Mouse (Mus musculus) liver, embryonic 13.5 days (tissue): ENCODE measurements around the gene Wdr20. TPM values are rescaled to one million over a fixed set of nuclear protein-coding genes. Genes with fewer than 3 reads are reported as not detected.

ENCODE experiments used
- ATAC-seq: fragments of 200-750 bp; cut with Nextera tagmentation; 2 replicates; pipeline ENCODE4 v1.8.0; 2017; ENCODE audit warnings: low read depth, mild to moderate bottlenecking, moderate number of reproducible peaks, moderate library complexity
- DNase-seq: peaks from one replicate; pipeline ENCODE4 v3.0.0; 2022
- H3K27ac ChIP-seq: fragments of 300-500 bp; sonication (generic); 2 replicates; pipeline ENCODE4 v1.5.1; 2015; ENCODE audit warnings: moderate library complexity, mild to moderate bottlenecking, inconsistent platforms
- H3K27me3 ChIP-seq: fragments of 300-500 bp; sonication (generic); 2 replicates; pipeline ENCODE4 v1.6.1; 2015; ENCODE audit warnings: mild to moderate bottlenecking, inconsistent platforms
- H3K36me3 ChIP-seq: fragments of 300-500 bp; sonication (generic); 2 replicates; pipeline ENCODE4 v1.6.1; 2015; ENCODE audit warnings: mild to moderate bottlenecking, inconsistent platforms
- H3K4me1 ChIP-seq: fragments of 300-500 bp; sonication (generic); replicated peaks from 2 replicates; pipeline ENCODE4 v1.6.1; 2015; ENCODE audit warnings: inconsistent platforms
- H3K4me2 ChIP-seq: fragments of 300-500 bp; sonication (generic); 2 replicates; pipeline ENCODE4 v1.6.1; 2015; ENCODE audit warnings: inconsistent platforms, mild to moderate bottlenecking, moderate library complexity
- H3K4me3 ChIP-seq: fragments of 300-500 bp; sonication (generic); replicated peaks from 2 replicates; pipeline ENCODE4 v1.5.1; 2015; ENCODE audit warnings: mild to moderate bottlenecking, inconsistent platforms
- H3K9ac ChIP-seq: fragments of 300-500 bp; sonication (generic); 2 replicates; pipeline ENCODE4 v1.6.1; 2015; ENCODE audit warnings: mild to moderate bottlenecking, inconsistent platforms
- H3K9me3 ChIP-seq: fragments of 300-500 bp; sonication (generic); replicated peaks from 2 replicates; pipeline ENCODE4 v1.6.1; 2016; ENCODE audit warnings: inconsistent platforms
- WGBS: fragments of 180-500 bp; shearing (Covaris S2); methylation state at CpG from one replicate; pipeline ENCODE4 v1.1.7; 2015; ENCODE audit not compliant: insufficient replicate concordance; 5-methylcytosine and 5-hydroxymethylcytosine counted together
- polyA plus RNA-seq: library from polyadenylated mRNA; unstranded; fragments of >200 nt; fragmentation: Nextera tagmentation; extraction: Ambion mirVana; gene quantifications from 2 replicates; pipeline ENCODE4 v1.2.1, GENCODE M21; 2015

Gene Wdr20
- polyA plus RNA-seq, 1 experiment from 2014 or later, result 9.4 TPM

DNA sequence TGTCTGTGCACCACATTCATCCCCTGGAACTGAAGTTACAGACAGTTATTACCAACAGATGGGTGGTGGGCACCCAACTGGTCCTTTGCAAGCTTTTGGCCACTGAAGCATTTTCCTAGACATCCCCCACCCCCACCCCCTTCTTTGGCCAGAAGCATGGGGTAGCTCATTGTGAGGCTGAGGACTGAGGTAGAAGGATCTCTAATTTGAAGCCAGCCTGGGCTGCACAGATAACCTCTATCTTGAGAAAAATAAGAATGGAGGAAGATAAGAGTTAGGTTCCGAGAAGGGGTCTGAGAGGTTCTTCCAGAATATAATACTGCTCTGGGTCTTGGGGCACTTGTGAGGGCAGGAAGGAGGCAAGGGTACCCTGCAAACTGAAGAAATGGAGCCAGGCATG lies 44.5 kb downstream of the Wdr20 start:
- H3K4me3 ChIP-seq, result no peak overlapping the region
- no peak for DNase-seq
- no peak overlapping the region for H3K27ac ChIP-seq
- peak overlapping the region; percentile 33; the same call in 1 of the 2 replicates for H3K9ac ChIP-seq
- peaks cover 29% of the 10 kb centered on the region for H3K36me3 ChIP-seq
- no peaks in the 10 kb centered on the region for H3K9me3 ChIP-seq
- H3K4me1 ChIP-seq, result peaks cover 39% of the 10 kb centered on the region
- peak overlapping the region; percentile 24; the same call in 1 of the 2 replicates for H3K4me2 ChIP-seq
- peak; percentile 70 for ATAC-seq
- H3K27me3 ChIP-seq, result no peaks in the 10 kb centered on the region
- WGBS, result 17% methylated on average over 1 of the region's 1 CpGs

DNA sequence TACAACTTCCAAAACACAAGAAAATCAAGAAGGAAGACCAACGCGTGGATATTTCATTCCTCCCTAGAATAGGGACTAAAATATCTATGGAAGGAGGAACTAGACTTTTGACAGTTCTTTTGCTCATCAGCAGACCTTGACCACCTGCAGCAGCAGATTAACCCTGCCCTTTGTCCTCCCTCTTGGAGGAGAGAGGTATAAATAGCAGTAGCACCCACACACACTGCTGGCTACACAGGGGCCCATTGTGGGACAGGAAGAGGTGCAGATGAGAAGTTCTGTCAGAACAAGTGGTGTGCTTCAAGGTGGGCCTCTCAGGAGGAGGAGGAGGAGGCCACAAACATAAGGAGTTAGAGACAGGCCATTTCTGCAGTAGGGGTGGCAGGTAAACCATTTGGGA lies 46.5 kb downstream of the Wdr20 start:
- Histone ChIP-seq H3K4me2 (no peak overlapping the region), H3K4me1 (peaks cover 26% of the 10 kb centered on the region), H3K4me3 (no peak overlapping the region), H3K27ac (no peak overlapping the region), H3K27me3 (no peaks in the 10 kb centered on the region), H3K9me3 (no peaks in the 10 kb centered on the region), H3K9ac (no peak overlapping the region), H3K36me3 (peaks cover 29% of the 10 kb centered on the region)
- DNase-seq (no peak), ATAC-seq (no peak)
- 65% methylated on average over 2 of the region's 2 CpGs for WGBS

DNA sequence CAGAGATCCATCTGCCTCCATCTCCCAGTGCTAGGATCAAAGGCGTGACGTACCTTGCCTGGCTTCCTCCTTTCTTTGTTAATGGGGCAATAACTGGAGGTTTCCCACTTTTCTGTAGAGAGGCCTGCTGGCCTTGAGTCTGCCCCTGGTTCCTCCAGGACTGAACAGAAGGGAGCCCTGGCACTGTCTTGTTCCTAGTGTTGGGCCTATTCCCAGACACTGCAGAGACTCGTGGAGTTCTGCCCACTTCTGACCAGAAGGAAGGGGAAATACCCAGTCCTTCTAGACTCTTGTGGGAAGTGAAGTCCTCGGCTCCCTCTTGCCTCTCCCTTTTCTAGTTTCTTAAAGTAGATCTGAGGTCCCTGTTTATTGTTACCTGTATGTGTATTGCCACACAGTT lies 48.5 kb downstream of the Wdr20 start:
- no peaks in the 10 kb centered on the region for H3K9me3 ChIP-seq
- no peak for DNase-seq
- no peak overlapping the region for H3K4me3 ChIP-seq
- no peak overlapping the region for H3K9ac ChIP-seq
- WGBS, result 67% methylated on average over 4 of the region's 4 CpGs
- no peak overlapping the region for H3K4me2 ChIP-seq
- no peak for ATAC-seq
- H3K27ac ChIP-seq, result no peak overlapping the region
- H3K4me1 ChIP-seq, result peaks cover 18% of the 10 kb centered on the region
- peaks cover 14% of the 10 kb centered on the region for H3K36me3 ChIP-seq
- H3K27me3 ChIP-seq, result no peaks in the 10 kb centered on the region

DNA sequence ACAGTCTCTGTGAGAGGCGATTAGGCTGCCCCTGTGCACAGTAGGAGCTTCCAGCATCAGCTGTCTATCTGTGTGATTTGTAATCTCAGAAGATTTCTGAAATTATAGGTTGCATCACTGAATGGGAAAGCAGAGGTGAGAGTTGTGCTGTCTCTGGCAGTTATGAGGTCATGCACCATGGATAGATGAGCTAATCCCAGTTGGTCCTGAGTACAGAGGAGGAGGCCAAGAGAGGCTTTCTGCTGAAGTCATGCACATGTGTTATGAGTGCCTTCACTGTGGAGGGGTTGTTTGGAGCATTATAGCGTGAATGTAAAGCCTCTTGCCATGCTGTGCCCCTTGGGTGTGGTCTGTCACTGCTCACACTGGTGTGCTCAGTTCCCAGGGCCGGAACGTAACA lies 52.8 kb downstream of the Wdr20 start:
- Histone ChIP-seq H3K4me3 (no peak overlapping the region), H3K4me1 (peaks cover 4% of the 10 kb centered on the region; the same call in 1 of the 2 replicates), H3K4me2 (no peak overlapping the region), H3K27ac (no peak overlapping the region), H3K27me3 (no peaks in the 10 kb centered on the region), H3K9me3 (no peaks in the 10 kb centered on the region), H3K9ac (no peak overlapping the region), H3K36me3 (peaks cover 20% of the 10 kb centered on the region)
- 0 out of 2 replicates have a peak, but pooled peaks have one; percentile 4 for ATAC-seq
- 85% methylated on average over 4 of the region's 4 CpGs for WGBS
- DNase-seq, result no peak

DNA sequence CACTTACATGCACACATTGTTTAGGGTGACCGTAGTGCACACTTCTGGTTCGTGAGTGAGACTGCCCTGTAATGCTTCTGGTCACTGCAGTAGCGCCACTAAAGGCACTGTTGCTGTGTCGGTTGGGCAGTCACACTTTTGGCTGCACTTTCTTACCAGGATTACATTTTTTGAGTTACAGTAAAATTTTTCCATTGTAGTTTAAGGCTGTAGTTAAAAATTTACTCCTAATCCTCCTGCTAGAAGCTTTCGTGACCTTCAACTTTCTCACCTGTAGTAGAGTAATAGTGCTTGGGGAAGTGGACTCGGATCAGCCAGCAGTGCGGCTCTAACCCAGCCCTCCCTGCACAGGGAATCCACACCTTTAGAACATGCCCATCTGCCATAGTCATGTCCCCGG lies 53.3 kb downstream of the Wdr20 start:
- WGBS, result 76% methylated on average over 8 of the region's 8 CpGs
- H3K36me3 ChIP-seq, result peaks cover 20% of the 10 kb centered on the region
- DNase-seq, result no peak
- no peak overlapping the region for H3K4me3 ChIP-seq
- ATAC-seq, result 0 out of 2 replicates have a peak, but pooled peaks have one; percentile 10
- H3K4me2 ChIP-seq, result no peak overlapping the region
- H3K9ac ChIP-seq, result no peak overlapping the region
- H3K9me3 ChIP-seq, result no peaks in the 10 kb centered on the region
- H3K27ac ChIP-seq, result no peak overlapping the region
- no peaks in the 10 kb centered on the region for H3K27me3 ChIP-seq
- H3K4me1 ChIP-seq, result peaks cover 4% of the 10 kb centered on the region; the same call in 1 of the 2 replicates

DNA sequence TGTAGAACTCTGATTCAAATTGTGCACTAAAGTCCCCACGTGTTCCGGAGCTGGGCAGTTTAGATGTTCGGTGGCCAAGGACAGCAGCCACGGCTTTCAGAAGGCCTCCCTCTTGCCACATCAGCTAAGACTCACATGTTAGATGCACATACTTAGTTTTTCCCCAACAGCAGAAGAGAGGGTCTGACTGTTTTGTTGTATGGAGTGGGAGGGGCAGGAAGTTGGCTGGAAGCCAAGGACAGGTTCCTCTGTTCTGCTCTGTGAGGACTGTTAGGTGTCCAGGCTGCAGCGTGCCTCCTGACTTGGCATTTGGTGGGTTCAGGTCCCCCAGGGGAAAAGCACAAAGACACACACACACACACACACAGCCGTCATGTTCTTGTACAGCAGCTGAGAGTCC lies 57.3 kb downstream of the Wdr20 start:
- DNase-seq (no peak), ATAC-seq (no peak)
- WGBS, result 83% methylated on average over 6 of the region's 6 CpGs
- H3K4me2 ChIP-seq, result no peak overlapping the region
- no peaks in the 10 kb centered on the region for H3K9me3 ChIP-seq
- H3K27me3 ChIP-seq, result no peaks in the 10 kb centered on the region
- no peak overlapping the region for H3K4me3 ChIP-seq
- H3K4me1 ChIP-seq, result peaks cover 13% of the 10 kb centered on the region; the same call in 1 of the 2 replicates
- H3K36me3 ChIP-seq, result peaks cover 17% of the 10 kb centered on the region
- no peak overlapping the region for H3K9ac ChIP-seq
- H3K27ac ChIP-seq, result no peak overlapping the region

DNA sequence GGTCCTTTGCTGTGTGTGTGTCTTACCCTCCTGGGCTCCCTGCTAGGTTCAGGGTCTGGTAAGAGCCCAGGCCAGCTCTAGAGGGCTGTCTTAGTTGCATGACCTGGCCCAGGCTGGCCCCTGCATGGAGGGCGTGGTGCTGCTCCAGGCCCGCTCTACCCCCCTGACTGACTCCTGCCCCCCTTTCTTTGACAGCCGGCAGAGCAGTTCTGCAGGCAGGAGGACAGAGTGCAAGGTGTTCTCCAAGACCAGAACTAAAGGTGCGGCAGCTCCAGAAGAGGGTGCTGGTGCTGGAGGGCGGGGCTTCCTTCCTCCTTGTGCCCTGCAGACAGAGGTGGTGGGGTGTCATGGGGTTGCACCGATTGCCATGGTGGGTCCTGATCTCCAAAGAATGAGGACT lies 59.0 kb downstream of the Wdr20 start:
- H3K27ac ChIP-seq, result no peak overlapping the region
- DNase-seq (no peak), ATAC-seq (no peak)
- H3K27me3 ChIP-seq, result no peaks in the 10 kb centered on the region
- peaks cover 17% of the 10 kb centered on the region for H3K36me3 ChIP-seq
- no peak overlapping the region for H3K9ac ChIP-seq
- no peak overlapping the region for H3K4me3 ChIP-seq
- 63% methylated on average over 6 of the region's 6 CpGs for WGBS
- H3K9me3 ChIP-seq, result no peaks in the 10 kb centered on the region
- no peak overlapping the region for H3K4me2 ChIP-seq
- H3K4me1 ChIP-seq, result peaks cover 13% of the 10 kb centered on the region; the same call in 1 of the 2 replicates

DNA sequence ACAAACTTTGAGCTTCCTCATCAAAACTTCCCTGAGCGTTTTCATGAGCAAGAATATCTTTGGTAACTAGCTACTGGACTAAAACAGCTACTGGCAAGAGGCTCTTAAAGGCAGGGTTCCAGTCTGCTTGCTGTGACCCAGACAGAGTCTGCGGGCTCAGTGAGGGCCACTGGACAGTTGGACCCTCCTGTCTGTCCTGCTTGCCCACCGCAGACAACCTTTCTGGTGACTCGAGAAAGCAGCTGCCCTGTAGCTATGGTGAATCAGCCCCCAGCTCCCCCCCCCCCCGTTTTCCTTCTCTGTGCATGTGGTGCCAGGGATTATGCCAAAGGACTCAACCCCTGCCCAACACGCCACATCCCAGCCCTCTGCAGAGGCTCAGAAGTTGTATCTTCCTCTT lies 59.5 kb downstream of the Wdr20 start:
- 81% methylated on average over 6 of the region's 6 CpGs for WGBS
- ATAC-seq (no peak), DNase-seq (no peak)
- no peaks in the 10 kb centered on the region for H3K9me3 ChIP-seq
- no peak overlapping the region for H3K4me2 ChIP-seq
- H3K4me1 ChIP-seq, result peaks cover 18% of the 10 kb centered on the region
- H3K27ac ChIP-seq, result no peak overlapping the region
- no peaks in the 10 kb centered on the region for H3K27me3 ChIP-seq
- H3K36me3 ChIP-seq, result peaks cover 17% of the 10 kb centered on the region
- H3K9ac ChIP-seq, result no peak overlapping the region
- no peak overlapping the region for H3K4me3 ChIP-seq

DNA sequence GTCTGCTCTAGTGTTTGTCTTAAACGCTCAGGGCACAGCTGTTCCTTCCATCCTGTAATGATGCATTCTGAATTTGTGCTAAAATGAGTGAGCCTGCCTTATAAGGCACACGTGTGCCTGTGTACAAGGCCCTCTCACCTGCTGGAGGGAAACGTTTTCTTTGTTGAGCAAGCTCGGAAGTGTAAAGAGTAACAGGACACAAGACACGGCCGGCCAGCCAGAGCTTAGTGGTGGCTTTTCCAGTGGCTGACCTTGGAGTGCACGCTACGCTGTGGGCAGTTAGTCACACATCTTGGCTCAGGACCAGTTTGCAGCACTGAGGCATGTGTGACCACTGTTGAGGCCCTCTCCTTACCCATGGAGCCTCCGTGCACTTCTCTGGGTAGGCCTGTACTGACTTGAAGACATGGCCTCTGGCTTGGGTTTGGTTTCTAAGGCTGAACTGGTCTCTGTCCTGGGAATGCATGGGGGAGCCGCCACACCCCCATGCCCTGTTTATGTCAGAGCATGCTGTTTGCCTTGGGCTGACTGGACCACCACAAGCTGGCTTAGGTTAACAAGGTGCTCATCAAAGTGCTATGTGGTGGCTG lies 60.2 kb downstream of the Wdr20 start:
- ATAC-seq (no peak), DNase-seq (no peak)
- Histone ChIP-seq H3K27ac (no peak overlapping the region), H3K27me3 (no peaks in the 10 kb centered on the region), H3K9ac (no peak overlapping the region), H3K4me2 (no peak overlapping the region), H3K4me1 (peaks cover 24% of the 10 kb centered on the region), H3K9me3 (no peaks in the 10 kb centered on the region), H3K4me3 (no peak overlapping the region), H3K36me3 (peaks cover 10% of the 10 kb centered on the region)
- WGBS, result 77% methylated on average over 10 of the region's 10 CpGs

DNA sequence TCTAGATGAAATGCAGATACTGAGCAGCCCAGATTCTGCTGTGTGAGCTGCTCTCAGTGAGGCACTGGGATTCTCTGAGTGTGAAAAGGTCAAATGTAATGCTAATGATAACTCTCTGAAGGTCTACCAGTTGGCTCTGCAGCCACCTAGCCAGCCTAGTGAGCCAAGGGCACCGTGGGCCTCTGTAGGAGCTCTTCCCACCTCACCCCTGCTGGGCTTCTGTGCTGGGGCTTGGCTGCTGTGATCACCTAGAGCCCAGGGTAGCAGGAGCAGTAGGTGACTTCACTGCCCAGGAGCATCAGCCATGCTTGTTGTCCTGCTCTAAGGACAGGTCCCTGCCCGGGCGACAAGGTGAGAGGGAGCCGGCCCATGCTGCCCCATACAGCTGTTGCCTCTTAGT lies 61.5 kb downstream of the Wdr20 start:
- DNase-seq (no peak), ATAC-seq (no peak)
- no peak overlapping the region for H3K4me3 ChIP-seq
- WGBS, result 84% methylated on average over 4 of the region's 4 CpGs
- H3K9me3 ChIP-seq, result no peaks in the 10 kb centered on the region
- no peaks in the 10 kb centered on the region for H3K27me3 ChIP-seq
- no peaks in the 10 kb centered on the region for H3K36me3 ChIP-seq
- no peak overlapping the region for H3K9ac ChIP-seq
- H3K4me2 ChIP-seq, result no peak overlapping the region
- H3K27ac ChIP-seq, result no peak overlapping the region
- H3K4me1 ChIP-seq, result peaks cover 24% of the 10 kb centered on the region

DNA sequence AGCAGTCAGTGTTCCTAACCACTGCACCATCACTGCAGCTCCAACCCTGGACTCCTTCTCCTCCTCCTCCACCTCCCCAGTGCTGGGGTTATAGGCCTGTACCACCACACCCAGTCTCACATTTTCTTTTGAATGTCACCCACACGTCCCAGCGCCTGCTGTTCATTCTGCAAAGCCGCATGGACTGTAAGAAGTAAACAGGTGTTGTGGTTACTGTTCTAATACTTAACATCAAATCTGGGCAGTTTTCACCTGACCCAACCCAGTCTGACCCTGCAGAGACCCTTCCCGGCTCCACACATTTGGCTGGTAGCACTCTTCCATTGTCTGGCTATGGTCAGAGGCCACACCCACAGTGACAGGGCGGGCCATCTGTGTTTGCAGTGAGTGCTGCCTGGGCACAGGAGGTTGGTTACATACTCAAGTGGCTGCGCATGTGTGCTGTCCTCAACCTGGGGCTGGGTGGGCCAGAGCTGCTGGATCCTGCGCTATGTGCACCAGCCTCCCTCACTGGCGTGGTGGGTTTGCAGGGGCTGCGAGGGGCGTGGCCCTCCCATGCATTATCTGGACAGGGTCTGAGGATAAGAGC lies 64.2 kb downstream of the Wdr20 start:
- H3K9ac ChIP-seq, result no peak overlapping the region
- peaks cover 17% of the 10 kb centered on the region for H3K4me1 ChIP-seq
- H3K36me3 ChIP-seq, result no peaks in the 10 kb centered on the region; the same call in 1 of the 2 replicates
- ATAC-seq (0 out of 2 replicates have a peak, but pooled peaks have one; percentile 14), DNase-seq (no peak)
- no peaks in the 10 kb centered on the region for H3K9me3 ChIP-seq
- no peak overlapping the region for H3K4me3 ChIP-seq
- H3K27ac ChIP-seq, result no peak overlapping the region
- 76% methylated on average over 10 of the region's 10 CpGs for WGBS
- no peaks in the 10 kb centered on the region for H3K27me3 ChIP-seq
- H3K4me2 ChIP-seq, result no peak overlapping the region
